Mouse (Mus musculus): ENCODE results near the gene Spag5.

GRCm38 (mm10) chr11:78300917-78301316 is 412 bp upstream of the Spag5 start:
- TF ChIP-seq CTCF (IDR thresholded peaks at IDR 0.05; ENCODE audit: control insufficient read depth, insufficient read depth, insufficient replicate concordance, low read depth, low read length) = no peak
- TF ChIP-seq POLR2A (IDR thresholded peaks at IDR 0.05; ENCODE audit: control insufficient read depth, low read depth, low read length) = no peak
